Comparison of ENCODE assay signal across 17 mouse cellular contexts in genomic region chr17:86669641-86670373, GRCm38 (mm10).
DNase-seq lines count a peak whose midpoint lies in the region; ATAC-seq and TF ChIP-seq lines count a peak whose summit lies in the region.
"Had no signal": no experiment of that assay in that cellular context is flagged by ENCODE, and none has a peak within 500 bp of the region (broad histone marks: within the 10 kb centered on the region; RNA-seq: fewer than 3 reads in every experiment).

No protein-coding gene starts in this region.

- no peaks in the 10 kb centered on the region for H3K9me3 ChIP-seq in embryonic facial prominence, embryonic 13.5 days
- H3K9me3 ChIP-seq in embryonic facial prominence, embryonic 10.5 days: no peaks in the 10 kb centered on the region
- no peaks in the 10 kb centered on the region for H3K9me3 ChIP-seq in lung, postnatal 0 days (ENCODE audit: low read length)
- no peaks in the 10 kb centered on the region for H3K9me3 ChIP-seq in heart, embryonic 13.5 days
- H3K9me3 ChIP-seq: hindbrain, embryonic 15.5 days; limb, embryonic 13.5 days; liver, embryonic 15.5 days had no signal

- peak overlapping the region; percentile 45; the same call in 1 of the 2 replicates for H3K27ac ChIP-seq in embryonic facial prominence, embryonic 13.5 days
- no peak overlapping the region for H3K27ac ChIP-seq in embryonic facial prominence, embryonic 10.5 days (replicated peaks)
- 0 out of 2 replicates have a peak overlapping the region, but pooled peaks have one; percentile 9 for H3K27ac ChIP-seq in lung, postnatal 0 days (ENCODE audit: low read length)
- 0 out of 2 replicates have a peak overlapping the region, but pooled peaks have one; percentile 15 for H3K27ac ChIP-seq in heart, embryonic 13.5 days (replicated peaks)
- H3K27ac ChIP-seq in layer of hippocampus, adult 2 months: no peak overlapping the region
- H3K27ac ChIP-seq: hindbrain, embryonic 15.5 days; limb, embryonic 13.5 days; liver, embryonic 15.5 days had no signal

- TF ChIP-seq POLR2A in lung, adult 2 months (IDR thresholded peaks at IDR 0.05; ENCODE audit: borderline replicate concordance, extremely low read depth, low read depth, low read length): no peak

- TF ChIP-seq CTCF in lung, postnatal 0 days (IDR thresholded peaks at IDR 0.05): no peak
- no peak for TF ChIP-seq CTCF in lung, adult 2 months (IDR thresholded peaks at IDR 0.05; ENCODE audit: insufficient read depth, low read length)
- no peak for TF ChIP-seq CTCF in layer of hippocampus, adult 2 months (conservative IDR thresholded peaks at IDR 0.05)

- no peak for DNase-seq in embryonic facial prominence, embryonic 10.5 days (ENCODE audit: low spot score)
- DNase-seq in lung, postnatal 0 days (ENCODE audit: low spot score): peak; percentile 18
- DNase-seq in lung, adult 2 months: no peak
- peak; percentile 70 for DNase-seq in R1 (ENCODE audit: low read depth, low spot score)
- DNase-seq in layer of hippocampus, adult 2 months (ENCODE audit: low spot score in 2 of 2): no peak
- DNase-seq: adrenal gland, adult 2 months; cerebellum, adult 2 months; right cerebral cortex, postnatal 14 days had no signal

- no peak overlapping the region for H3K4me2 ChIP-seq in embryonic facial prominence, embryonic 13.5 days
- no peak overlapping the region; the same call in 1 of the 2 replicates for H3K4me2 ChIP-seq in lung, postnatal 0 days (replicated peaks; ENCODE audit: low read depth, low read length)
- H3K4me2 ChIP-seq in heart, embryonic 13.5 days: 0 out of 2 replicates have a peak overlapping the region, but pooled peaks have one; percentile 48
- H3K4me2 ChIP-seq: hindbrain, embryonic 15.5 days; limb, embryonic 13.5 days; liver, embryonic 15.5 days had no signal

- no peak for TF ChIP-seq EP300 in lung, postnatal 0 days (IDR thresholded peaks at IDR 0.05)

- no peaks in the 10 kb centered on the region for H3K27me3 ChIP-seq in embryonic facial prominence, embryonic 13.5 days
- no peaks in the 10 kb centered on the region for H3K27me3 ChIP-seq in embryonic facial prominence, embryonic 10.5 days (replicated peaks; ENCODE audit: low read depth, poor library complexity, severe bottlenecking)
- no peaks in the 10 kb centered on the region for H3K27me3 ChIP-seq in lung, postnatal 0 days (replicated peaks; ENCODE audit: insufficient read depth, low read length)
- no peaks in the 10 kb centered on the region for H3K27me3 ChIP-seq in heart, embryonic 13.5 days (replicated peaks)
- H3K27me3 ChIP-seq: hindbrain, embryonic 15.5 days; limb, embryonic 13.5 days; liver, embryonic 15.5 days had no signal

- no peak overlapping the region for H3K4me3 ChIP-seq in embryonic facial prominence, embryonic 13.5 days
- no peak overlapping the region for H3K4me3 ChIP-seq in embryonic facial prominence, embryonic 10.5 days
- no peak overlapping the region for H3K4me3 ChIP-seq in lung, postnatal 0 days (ENCODE audit: low read depth, low read length)
- H3K4me3 ChIP-seq in lung, adult 2 months (replicated peaks; ENCODE audit: extremely low read depth, low read depth, low read length): no peak overlapping the region
- H3K4me3 ChIP-seq in heart, embryonic 13.5 days: no peak overlapping the region
- no peak overlapping the region for H3K4me3 ChIP-seq in layer of hippocampus, adult 2 months
- H3K4me3 ChIP-seq: hindbrain, embryonic 15.5 days; limb, embryonic 13.5 days; liver, embryonic 15.5 days; megakaryocyte, embryonic 14.5 days had no signal

- H3K9ac ChIP-seq in embryonic facial prominence, embryonic 13.5 days: no peak overlapping the region
- H3K9ac ChIP-seq in lung, postnatal 0 days (replicated peaks; ENCODE audit: low read depth): no peak overlapping the region
- H3K9ac ChIP-seq in heart, embryonic 13.5 days: no peak overlapping the region
- H3K9ac ChIP-seq: hindbrain, embryonic 15.5 days; limb, embryonic 13.5 days; liver, embryonic 15.5 days had no signal

- ATAC-seq in embryonic facial prominence, embryonic 13.5 days (ENCODE audit: insufficient number of reproducible peaks, insufficient read depth, low FRiP score, low TSS enrichment, low read depth): no peak
- ATAC-seq in lung, postnatal 0 days: no peak
- ATAC-seq in heart, embryonic 13.5 days (ENCODE audit: extremely low read depth, insufficient number of reproducible peaks, low FRiP score, low TSS enrichment): no peak
- no peak for ATAC-seq in inflammation-experienced regulatory T-cells, adult 6 months
- ATAC-seq: forebrain, embryonic 14.5 days; midbrain, embryonic 16.5 days had no signal

- peaks cover 8% of the 10 kb centered on the region; the same call in 1 of the 2 replicates for H3K4me1 ChIP-seq in embryonic facial prominence, embryonic 13.5 days
- H3K4me1 ChIP-seq in embryonic facial prominence, embryonic 10.5 days: peaks cover 18% of the 10 kb centered on the region
- peaks cover 5% of the 10 kb centered on the region; the same call in 1 of the 2 replicates for H3K4me1 ChIP-seq in lung, postnatal 0 days (ENCODE audit: insufficient read depth, low read depth, low read length)
- peaks cover 3% of the 10 kb centered on the region; the same call in 1 of the 2 replicates for H3K4me1 ChIP-seq in lung, adult 2 months (ENCODE audit: control insufficient read depth, insufficient read depth, low read length)
- peaks cover 16% of the 10 kb centered on the region for H3K4me1 ChIP-seq in heart, embryonic 13.5 days
- H3K4me1 ChIP-seq: hindbrain, embryonic 15.5 days; limb, embryonic 13.5 days; liver, embryonic 15.5 days had no signal

- H3K36me3 ChIP-seq in embryonic facial prominence, embryonic 13.5 days: no peaks in the 10 kb centered on the region
- H3K36me3 ChIP-seq in embryonic facial prominence, embryonic 10.5 days (replicated peaks): no peaks in the 10 kb centered on the region
- no peaks in the 10 kb centered on the region for H3K36me3 ChIP-seq in lung, postnatal 0 days (ENCODE audit: insufficient read depth, low read length)
- no peaks in the 10 kb centered on the region for H3K36me3 ChIP-seq in heart, embryonic 13.5 days
- H3K36me3 ChIP-seq: hindbrain, embryonic 15.5 days; limb, embryonic 13.5 days; liver, embryonic 15.5 days had no signal

- 90% methylated on average over 13 of the region's 13 CpGs for WGBS in embryonic facial prominence, embryonic 13.5 days
- 92% methylated on average over 13 of the region's 13 CpGs for WGBS in embryonic facial prominence, embryonic 10.5 days
- WGBS in lung, postnatal 0 days: 80% methylated on average over 13 of the region's 13 CpGs
- WGBS in lung, adult 2 months: 86% methylated on average over 13 of the region's 13 CpGs
- 77% methylated on average over 13 of the region's 13 CpGs for WGBS in heart, embryonic 13.5 days

Comparison
In these comparisons a context has a peak if more than half of its experiments do, and no peak if none do; other contexts are left out.
1. H3K27ac ChIP-seq: peak in embryonic facial prominence, embryonic 13.5 days (single experiment), lung, postnatal 0 days (single experiment) and heart, embryonic 13.5 days (single experiment); none in embryonic facial prominence, embryonic 10.5 days (single experiment) and layer of hippocampus, adult 2 months (single experiment).
2. DNase-seq: peak in lung, postnatal 0 days (single experiment) and R1 (single experiment); none in embryonic facial prominence, embryonic 10.5 days (single experiment), lung, adult 2 months (single experiment) and layer of hippocampus, adult 2 months (0 of 2).